Mouse (Mus musculus) heart, adult 2 months (tissue): ENCODE measurements around the gene Grik3. TPM values are rescaled to one million over a fixed set of nuclear protein-coding genes. Genes with fewer than 3 reads are reported as not detected.

ENCODE experiments used
- DNase-seq, 2 experiments: peaks; one replicate each; pipeline ENCODE4 v3.0.0; 2021
- H3K27ac ChIP-seq: fragments of 200-600 bp; 2 replicates; pipeline ENCODE4 v1.8.1; 2022
- H3K27me3 ChIP-seq: fragments of 200-500 bp; 2 replicates; pipeline ENCODE4 v1.6.1; 2012; ENCODE audit warnings: mild to moderate bottlenecking, low read length, inconsistent platforms, mixed read lengths; ENCODE audit not compliant: control insufficient read depth, insufficient read depth
- H3K36me3 ChIP-seq: fragments of 200-500 bp; 2 replicates; pipeline ENCODE4 v1.6.1; 2012; ENCODE audit warnings: low read length, inconsistent platforms; ENCODE audit not compliant: control insufficient read depth, insufficient read depth
- H3K4me1 ChIP-seq: fragments of 200-500 bp; 2 replicates; pipeline ENCODE4 v1.6.1; 2011; ENCODE audit warnings: low read length; ENCODE audit not compliant: control insufficient read depth, insufficient read depth
- H3K4me3 ChIP-seq: fragments of 200-600 bp; 2 replicates; pipeline ENCODE4 v1.8.1; 2022
- H3K79me2 ChIP-seq: fragments of 200-500 bp; replicated peaks from 2 replicates; pipeline ENCODE4 v1.6.1; 2012; ENCODE audit warnings: mild to moderate bottlenecking, inconsistent platforms, low read length, moderate library complexity, mixed read lengths; ENCODE audit not compliant: control insufficient read depth, insufficient read depth
- H3K9ac ChIP-seq: fragments of 200-500 bp; 2 replicates; pipeline ENCODE4 v1.6.1; 2012; ENCODE audit warnings: low read depth, mild to moderate bottlenecking, control low read depth, inconsistent platforms, low read length, mixed read lengths
- CTCF ChIP-seq: fragments of 200-600 bp; IDR thresholded peaks from 2 replicates; pipeline ENCODE4 v1.8.1; 2022; ENCODE audit warnings: antibody characterized with exemption, mild to moderate bottlenecking, moderate library complexity
- EP300 ChIP-seq: fragments of 200-500 bp; IDR thresholded peaks from 2 replicates; pipeline ENCODE4 v1.6.1; 2011; ENCODE audit warnings: low read depth, low read length, control low read depth; ENCODE audit not compliant: insufficient read depth
- POLR2A ChIP-seq: fragments of 200-500 bp; IDR thresholded peaks from 2 replicates; pipeline ENCODE4 v1.6.1; 2011; ENCODE audit warnings: mild to moderate bottlenecking, low read depth, low read length, control low read depth; ENCODE audit not compliant: insufficient read depth
- WGBS: fragments of 180-500 bp; shearing (Covaris S2); methylation state at CpG from one replicate; pipeline ENCODE4 v1.1.7; 2018; 5-methylcytosine and 5-hydroxymethylcytosine counted together
- intact Hi-C: fragments of 180-260 bp; cut with DNase I; formaldehyde crosslinking; loops from one replicate; pipeline ENCODE4 v1.15.1; 2025
- long read RNA-seq: library from polyadenylated mRNA; stranded (forward); transcript quantifications from one replicate; pipeline ENCODE4 v2.0.0, GENCODE M21; 2021
- polyA plus RNA-seq: library from polyadenylated mRNA; depleted of rRNA; stranded (reverse); fragments of >200 nt; gene quantifications from 2 replicates; pipeline ENCODE4 v1.2.3, GENCODE M21; 2012; rRNA removed
- total RNA-seq, 2 experiments: library from RNA; stranded (reverse); gene quantifications; 2 replicates each; pipeline ENCODE4 v1.2.3; 2021

Grik3 gene
- total RNA-seq, result under 1 TPM; 0.14 to 0.21 TPM
- polyA plus RNA-seq, result 0.23 and 0.25 TPM in 2 replicates
- long read RNA-seq, result 0 reads

GRCm38 (mm10) chr4:125490661-125491504 is at the start of gene Grik3:
Grik3 (plus strand) TSS chr4:125490700.
- Histone ChIP-seq H3K36me3 (no peaks in the 10 kb centered on the region), H3K4me1 (no peaks in the 10 kb centered on the region), H3K9ac (no peak within 1 kb of the TSS), H3K27me3 (peaks cover 12% of the 10 kb centered on the region), H3K27ac (no peak within 1 kb of the TSS), H3K79me2 (no peaks in the 10 kb centered on the region), H3K4me3 (no peak within 1 kb of the TSS)
- WGBS, result 1% methylated on average over 76 of the region's 77 CpGs
- DNase-seq, result no peak
- TF ChIP-seq POLR2A (no peak), CTCF (no peak), EP300 (no peak)
- intact Hi-C loops, result no loop called here

GRCm38 (mm10) chr4:125441821-125442220 is 48.7 kb upstream of the Grik3 start:
- H3K36me3 ChIP-seq, result no peaks in the 10 kb centered on the region
- no peak overlapping the region for H3K4me3 ChIP-seq
- WGBS, result 66% methylated on average over 4 of the region's 4 CpGs
- intact Hi-C loops, result no loop called here
- TF ChIP-seq POLR2A (no peak), EP300 (no peak), CTCF (no peak)
- no peak overlapping the region for H3K9ac ChIP-seq
- H3K79me2 ChIP-seq, result no peaks in the 10 kb centered on the region
- no peaks in the 10 kb centered on the region for H3K27me3 ChIP-seq
- no peak for DNase-seq
- no peaks in the 10 kb centered on the region for H3K4me1 ChIP-seq
- no peak overlapping the region for H3K27ac ChIP-seq

GRCm38 (mm10) chr4:125444366-125444765 is 46.1 kb upstream of the Grik3 start:
- 73% methylated on average over 7 of the region's 7 CpGs for WGBS
- TF ChIP-seq POLR2A, result no peak
- TF ChIP-seq EP300, result no peak
- no peak for TF ChIP-seq CTCF
- intact Hi-C loops, result no loop called here

GRCm38 (mm10) chr4:125450602-125451321 is 39.7 kb upstream of the Grik3 start:
- Histone ChIP-seq H3K9ac (no peak overlapping the region), H3K27me3 (no peaks in the 10 kb centered on the region), H3K4me3 (no peak overlapping the region), H3K4me1 (no peaks in the 10 kb centered on the region), H3K36me3 (no peaks in the 10 kb centered on the region), H3K79me2 (no peaks in the 10 kb centered on the region), H3K27ac (no peak overlapping the region)
- 53% methylated on average over 7 of the region's 7 CpGs for WGBS
- no peak for TF ChIP-seq POLR2A
- no peak for TF ChIP-seq EP300
- TF ChIP-seq CTCF, result no peak
- no peak for DNase-seq
- intact Hi-C loops, result no loop called here

More at GRCm38 (mm10) chr4:125444366-125444765, 46.1 kb upstream of the Grik3 start:
- H3K9ac ChIP-seq, result no peak overlapping the region
- no peak overlapping the region for H3K27ac ChIP-seq
- no peak overlapping the region for H3K4me3 ChIP-seq
- H3K79me2 ChIP-seq, result no peaks in the 10 kb centered on the region
- no peaks in the 10 kb centered on the region for H3K27me3 ChIP-seq
- no peaks in the 10 kb centered on the region for H3K36me3 ChIP-seq
- DNase-seq, result no peak
- no peaks in the 10 kb centered on the region for H3K4me1 ChIP-seq

GRCm38 (mm10) chr4:125451821-125452220 is 38.7 kb upstream of the Grik3 start:
- TF ChIP-seq CTCF (no peak), EP300 (no peak), POLR2A (no peak)
- H3K36me3 ChIP-seq, result no peaks in the 10 kb centered on the region
- H3K79me2 ChIP-seq, result no peaks in the 10 kb centered on the region
- no peak for DNase-seq
- H3K27ac ChIP-seq, result no peak overlapping the region
- WGBS, result 27% methylated on average over 6 of the region's 6 CpGs
- H3K27me3 ChIP-seq, result no peaks in the 10 kb centered on the region
- no peak overlapping the region for H3K4me3 ChIP-seq
- H3K4me1 ChIP-seq, result no peaks in the 10 kb centered on the region
- intact Hi-C loops, result no loop called here
- no peak overlapping the region for H3K9ac ChIP-seq

- Histone ChIP-seq H3K9ac (no peak overlapping the region), H3K4me3 (no peak overlapping the region), H3K27me3 (no peaks in the 10 kb centered on the region), H3K36me3 (no peaks in the 10 kb centered on the region), H3K4me1 (no peaks in the 10 kb centered on the region), H3K79me2 (no peaks in the 10 kb centered on the region), H3K27ac (no peak overlapping the region)
- DNase-seq, result no peak
- WGBS, result 59% methylated on average over 5 of the region's 5 CpGs
- intact Hi-C loops, result no loop called here
- TF ChIP-seq EP300 (no peak), POLR2A (no peak), CTCF (no peak)
Measured at GRCm38 (mm10) chr4:125456506-125456905, 34.0 kb upstream of the Grik3 start.
